Mouse (Mus musculus): ENCODE results near the gene Tmem35b.

The Tmem35b gene

DNA sequence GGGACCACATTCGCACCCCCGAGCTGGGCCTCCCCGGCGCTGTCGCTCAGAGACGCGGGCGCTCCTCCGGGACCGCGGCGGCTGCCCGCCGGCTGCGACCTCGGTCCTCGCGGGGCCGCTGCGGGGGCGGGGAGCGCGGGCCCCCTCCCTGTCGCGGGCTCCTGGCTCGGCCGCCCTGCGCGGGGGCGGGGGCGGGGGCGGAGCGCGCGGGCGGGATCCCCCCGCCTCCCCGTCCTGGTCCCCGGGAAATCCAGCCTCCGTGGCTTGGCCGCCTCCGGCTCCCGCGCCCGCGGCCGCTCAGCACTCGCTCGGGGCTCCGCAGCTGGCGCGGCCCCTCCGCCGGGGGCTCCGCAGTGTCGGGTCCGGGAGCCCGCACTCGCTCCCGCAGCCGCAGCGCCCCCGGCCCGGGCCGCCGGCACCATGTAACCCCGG, 45.4 kb downstream of the Tmem35b start, which contains the start of gene Dlgap3:
Gene Dlgap3 (plus strand): TSS at position 291 of the 432 bp plus-strand sequence.
- no peak for DNase-seq

- peak; percentile 4 for DNase-seq
Observed at GRCm38 (mm10) chr4:127169346-127170221, 46.1 kb downstream of the Tmem35b start.

GRCm38 (mm10) chr4:127170866-127171265, 47.4 kb downstream of the Tmem35b start:
- DNase-seq: no peak

GRCm38 (mm10) chr4:127171341-127171905, 47.9 kb downstream of the Tmem35b start:
- DNase-seq: no peak

- no peak for DNase-seq
Observed at GRCm38 (mm10) chr4:127172119-127172518, 48.6 kb downstream of the Tmem35b start.

DNA sequence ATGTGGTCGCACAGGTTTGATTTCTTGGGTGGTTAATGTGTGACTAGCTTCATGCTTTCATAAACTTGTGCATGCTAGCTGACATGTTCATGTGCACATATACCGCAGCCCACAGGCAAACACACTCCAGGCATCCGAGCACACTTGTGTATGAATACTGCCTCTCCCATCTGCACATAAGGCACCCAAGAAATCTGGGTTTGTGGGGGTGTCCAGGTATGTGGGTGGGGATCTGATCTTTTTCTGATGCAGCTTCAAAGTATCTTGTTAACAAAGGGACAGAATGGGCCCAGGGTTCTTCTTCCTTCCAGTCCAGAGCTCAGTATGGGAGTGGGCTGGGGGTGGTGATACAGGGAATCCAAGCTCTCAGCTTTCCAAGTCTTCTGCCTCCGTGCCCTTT, 49.1 kb downstream of the Tmem35b start:
- DNase-seq: no peak

- DNase-seq: peak; percentile 62
Observed at GRCm38 (mm10) chr4:127173461-127173860, 50.0 kb downstream of the Tmem35b start.

DNA sequence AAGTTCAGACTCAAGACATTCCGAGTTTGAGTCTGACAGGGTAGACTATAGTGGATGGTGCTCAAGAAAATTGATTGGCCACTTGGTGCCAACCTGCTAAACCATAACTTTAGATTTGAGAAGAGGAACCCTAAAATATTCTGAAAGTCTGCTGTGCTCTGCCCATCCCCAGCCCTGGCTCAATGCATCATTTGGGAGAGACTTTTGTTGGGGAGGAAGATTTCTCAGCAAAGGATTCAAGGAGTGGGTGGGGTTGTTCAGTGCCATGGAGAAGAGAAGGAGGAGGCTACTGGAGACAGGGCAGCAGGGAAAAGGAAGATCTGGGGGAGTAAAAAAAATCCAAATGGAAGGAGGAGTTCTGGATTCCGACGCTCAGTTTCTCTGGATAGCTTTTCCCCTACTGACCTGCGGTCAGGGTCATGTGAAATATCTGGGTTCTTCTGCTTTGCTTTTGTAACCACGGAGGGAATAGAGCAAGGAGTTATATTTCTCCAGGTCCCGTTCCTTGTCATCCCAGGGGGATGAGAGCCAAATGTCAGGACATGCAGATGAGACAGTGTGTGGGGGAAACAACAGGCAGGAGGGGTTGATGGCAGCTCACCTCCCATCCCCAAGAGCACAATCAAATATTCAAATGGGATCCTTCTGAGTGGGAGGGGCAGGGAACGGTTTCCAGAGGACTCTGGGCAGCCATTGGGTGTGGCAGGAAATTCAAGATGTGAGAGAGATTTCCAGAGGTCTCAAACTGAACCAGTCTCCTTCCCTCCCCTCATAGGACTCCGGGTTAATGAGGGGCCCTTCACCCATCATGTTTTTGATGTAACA, 50.8 kb downstream of the Tmem35b start:
- DNase-seq: no peak

DNA sequence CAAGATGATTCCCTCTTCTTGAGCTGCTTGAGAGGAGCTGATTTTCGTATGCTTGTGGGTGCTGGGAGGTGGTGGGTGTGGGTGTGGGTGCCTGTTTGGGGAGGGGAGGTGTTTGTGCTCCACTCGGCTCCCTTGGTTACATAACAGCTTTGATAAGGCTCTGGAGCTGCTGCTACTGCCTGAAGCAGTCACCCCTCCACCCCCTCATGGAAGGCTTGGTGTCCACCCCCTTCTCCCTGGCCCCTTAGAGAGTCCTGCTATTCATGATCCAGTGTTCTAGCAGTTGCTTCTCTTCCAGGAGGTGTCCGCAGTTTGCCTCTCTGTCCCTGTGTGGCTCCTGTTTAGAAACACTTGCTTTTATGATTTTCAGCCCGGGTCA, 51.4 kb downstream of the Tmem35b start:
- no peak for DNase-seq

GRCm38 (mm10) chr4:127177961-127178360, 54.5 kb downstream of the Tmem35b start:
- DNase-seq: no peak

GRCm38 (mm10) chr4:127178671-127179070, 55.2 kb downstream of the Tmem35b start:
- DNase-seq: no peak
